In the genomic region with DNA sequence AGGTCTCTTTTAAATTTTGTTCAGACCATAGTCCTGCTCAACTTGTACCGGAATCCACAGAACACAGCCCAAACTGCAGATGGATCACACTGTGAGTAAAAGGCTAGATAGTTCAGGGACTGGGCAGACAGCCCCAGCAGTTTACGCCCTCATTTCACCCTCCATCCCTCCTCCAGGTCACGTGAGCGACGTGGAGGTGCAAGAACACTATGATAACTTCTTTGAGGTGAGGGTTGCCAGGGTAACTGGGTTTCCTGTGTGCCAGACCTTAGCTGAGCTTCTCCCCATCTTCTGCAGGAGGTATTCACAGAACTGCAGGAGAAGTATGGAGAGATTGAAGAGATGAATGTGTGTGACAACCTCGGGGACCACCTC, we compare ENCODE assay signal across 9 mouse cellular contexts. TPM values are rescaled to one million over a fixed set of nuclear protein-coding genes. Genes with fewer than 3 reads are reported as not detected.
DNase-seq lines count a peak whose midpoint lies in the region; ATAC-seq and TF ChIP-seq lines count a peak whose summit lies in the region.
"Had no signal": no experiment of that assay in that cellular context is flagged by ENCODE, and none has a peak within 500 bp of the region (broad histone marks: within the 10 kb centered on the region; RNA-seq: fewer than 3 reads in every experiment).

No protein-coding gene starts in this region.

- 19% methylated on average over 6 of the region's 6 CpGs for WGBS in heart, embryonic 13.5 days
- WGBS in hindbrain, embryonic 11.5 days = 23% methylated on average over 6 of the region's 6 CpGs
- 24% methylated on average over 6 of the region's 6 CpGs for WGBS in midbrain, embryonic 12.5 days

- peaks cover 20% of the 10 kb centered on the region for H3K4me1 ChIP-seq in heart, embryonic 13.5 days
- peaks cover 4 to 19% of the 10 kb centered on the region in 2 experiments; a peak in 2 of 4 replicates for H3K4me1 ChIP-seq in ES-E14 (ENCODE audit: control insufficient read depth in 2 of 2, insufficient read depth in 2 of 2, low read length in 2 of 2, poor library complexity in 1 of 2)
- H3K4me1 ChIP-seq in hindbrain, embryonic 11.5 days (replicated peaks; ENCODE audit: control insufficient read depth, insufficient read depth, low read length) = no peaks in the 10 kb centered on the region
- H3K4me1 ChIP-seq in midbrain, embryonic 12.5 days = peaks cover 23% of the 10 kb centered on the region

- no peaks in the 10 kb centered on the region for H3K27me3 ChIP-seq in heart, embryonic 13.5 days (replicated peaks)
- H3K27me3 ChIP-seq in hindbrain, embryonic 11.5 days (ENCODE audit: control insufficient read depth, insufficient read depth, low read length) = no peaks in the 10 kb centered on the region
- H3K27me3 ChIP-seq in midbrain, embryonic 12.5 days = no peaks in the 10 kb centered on the region
- H3K27me3 ChIP-seq: Patski had no signal

- in situ Hi-C loops in ES-E14 (cut with MboI; ENCODE audit: low sequenced_read_pairs in 2 of 2, unreplicated experiment in 2 of 2) = no loop called here

- no peaks in the 10 kb centered on the region for H3K9me3 ChIP-seq in heart, embryonic 13.5 days
- no peaks in the 10 kb centered on the region for H3K9me3 ChIP-seq in ES-E14 (ENCODE audit: control insufficient read depth, insufficient read depth, low read depth, low read length)
- no peaks in the 10 kb centered on the region for H3K9me3 ChIP-seq in hindbrain, embryonic 11.5 days (ENCODE audit: control insufficient read depth, low read length)
- no peaks in the 10 kb centered on the region for H3K9me3 ChIP-seq in midbrain, embryonic 12.5 days

- peak overlapping the region; percentile 96 for H3K9ac ChIP-seq in heart, embryonic 13.5 days
- H3K9ac ChIP-seq in ES-E14 (ENCODE audit: insufficient read depth, low read depth, low read length, poor library complexity, severe bottlenecking) = peak overlapping the region; percentile 20; the same call in 1 of the 2 replicates
- peak overlapping the region; percentile 29; the same call in 1 of the 2 replicates for H3K9ac ChIP-seq in hindbrain, embryonic 11.5 days (ENCODE audit: low read depth, low read length)
- peak overlapping the region; percentile 81; the same call in 1 of the 2 replicates for H3K9ac ChIP-seq in midbrain, embryonic 12.5 days (replicated peaks)

- peak overlapping the region; percentile 98 for H3K27ac ChIP-seq in heart, embryonic 13.5 days (replicated peaks)
- no peak overlapping the region for H3K27ac ChIP-seq in ES-E14 (ENCODE audit: insufficient read depth, low read depth, low read length, poor library complexity, severe bottlenecking)
- no peak overlapping the region for H3K27ac ChIP-seq in hindbrain, embryonic 11.5 days (ENCODE audit: low read depth, low read length)
- peak overlapping the region; percentile 92 for H3K27ac ChIP-seq in midbrain, embryonic 12.5 days (replicated peaks)

- intact Hi-C loops in heart, postnatal 10 days (cut with DNase I) = no loop called here

- H3K4me2 ChIP-seq in heart, embryonic 13.5 days = peak overlapping the region; percentile 85
- H3K4me2 ChIP-seq in hindbrain, embryonic 11.5 days (replicated peaks; ENCODE audit: low read depth, low read length) = peak overlapping the region; percentile 59
- H3K4me2 ChIP-seq in midbrain, embryonic 12.5 days (replicated peaks) = peak overlapping the region; percentile 62

- H3K4me3 ChIP-seq in heart, embryonic 13.5 days = peak overlapping the region; percentile 91
- H3K4me3 ChIP-seq in ES-E14 (ENCODE audit: insufficient read depth in 1 of 2, low read depth in 1 of 2, low read length in 2 of 2, poor library complexity in 1 of 2, severe bottlenecking in 1 of 2) = peak overlapping the region; percentile 97 to 99
- H3K4me3 ChIP-seq in hindbrain, embryonic 11.5 days (ENCODE audit: low read depth, low read length) = peak overlapping the region; percentile 76
- peak overlapping the region; percentile 76 for H3K4me3 ChIP-seq in midbrain, embryonic 12.5 days

- H3K36me3 ChIP-seq in heart, embryonic 13.5 days = peaks cover 52% of the 10 kb centered on the region
- H3K36me3 ChIP-seq in ES-E14 (ENCODE audit: control insufficient read depth, insufficient read depth, low read length, poor library complexity, severe bottlenecking) = peaks cover 10% of the 10 kb centered on the region
- no peaks in the 10 kb centered on the region for H3K36me3 ChIP-seq in hindbrain, embryonic 11.5 days (ENCODE audit: control insufficient read depth, insufficient read depth, low read length)
- H3K36me3 ChIP-seq in midbrain, embryonic 12.5 days = peaks cover 34% of the 10 kb centered on the region

- ATAC-seq in heart, embryonic 13.5 days (ENCODE audit: extremely low read depth, insufficient number of reproducible peaks, low FRiP score, low TSS enrichment) = no peak
- no peak for ATAC-seq in hindbrain, embryonic 11.5 days (ENCODE audit: low FRiP score)
- peak; percentile 0; the same call in 1 of the 2 replicates for ATAC-seq in midbrain, embryonic 12.5 days (ENCODE audit: low FRiP score, low read depth)

- no peak for DNase-seq in heart, postnatal 10 days
- DNase-seq in ES-E14 (ENCODE audit: low read depth, low spot score) = no peak
- no peak for DNase-seq in hindbrain, embryonic 11.5 days (ENCODE audit: low spot score)
- no peak for DNase-seq in layer of hippocampus, postnatal 14 days (ENCODE audit: low spot score in 2 of 2)
- no peak for DNase-seq in embryo, embryonic 9.5 days (ENCODE audit: extremely low spot score)
- no peak for DNase-seq in cerebellum, adult 18-20 months

TF ChIP-seq in ES-E14, 5 proteins besides CTCF, POLR2A, EP300 and RAD21:
- TF ChIP-seq HCFC1 (IDR thresholded peaks at IDR 0.05; ENCODE audit: borderline replicate concordance, insufficient read depth, low read length) (no peak), ZC3H11A (IDR thresholded peaks at IDR 0.05; ENCODE audit: borderline replicate concordance, low read depth, low read length) (no peak), ZNF384 (IDR thresholded peaks at IDR 0.05; ENCODE audit: low read depth, low read length) (no peak), CHD2 (IDR thresholded peaks at IDR 0.05; ENCODE audit: low read depth, low read length) (no peak), MAFK (IDR thresholded peaks at IDR 0.05; ENCODE audit: insufficient read depth, low read depth, low read length) (no peak)

RNA-seq across cellular contexts. Expression of a gene that starts 0.5 kb away (rescaled TPM):
- polyA plus RNA-seq in heart, embryonic 13.5 days (2015; fragmentation: Nextera tagmentation; extraction: Ambion mirVana) = 114 and 116 TPM in 2 replicates
- total RNA-seq in heart, postnatal 10 days (2021) = 10 to 100 TPM; 78.2 to 80.1 TPM
- total RNA-seq in ES-E14 (2012; rRNA removed) = 64.9 and 65.3 TPM in 2 replicates
- 104 and 105 TPM in 2 replicates for polyA plus RNA-seq in hindbrain, embryonic 11.5 days (2014; fragmentation: Nextera tagmentation; extraction: Ambion mirVana)
- 130 and 144 TPM in 2 replicates for polyA plus RNA-seq in midbrain, embryonic 12.5 days (2016; fragmentation: Nextera tagmentation; extraction: Ambion mirVana)
- total RNA-seq in layer of hippocampus, postnatal 14 days (2021) = 10 to 100 TPM; 77.0 to 84.1 TPM

RNA-seq across cellular contexts. Expression of a gene that starts 0.7 kb away (rescaled TPM):
- 7.4 and 8.4 TPM in 2 replicates for polyA plus RNA-seq in heart, embryonic 13.5 days (2015; fragmentation: Nextera tagmentation; extraction: Ambion mirVana)
- total RNA-seq in heart, postnatal 10 days (2021) = 1 to 10 TPM; 1.7 to 1.8 TPM
- 4.1 and 6.8 TPM in 2 replicates for total RNA-seq in ES-E14 (2012; rRNA removed)
- 7.8 and 9.8 TPM in 2 replicates for polyA plus RNA-seq in hindbrain, embryonic 11.5 days (2014; fragmentation: Nextera tagmentation; extraction: Ambion mirVana)
- polyA plus RNA-seq in midbrain, embryonic 12.5 days (2016; fragmentation: Nextera tagmentation; extraction: Ambion mirVana) = 21.8 and 23.5 TPM in 2 replicates
- total RNA-seq in layer of hippocampus, postnatal 14 days (2021) = 1 to 10 TPM; 4.7 to 5.3 TPM

RNA-seq across cellular contexts. Expression of a gene that starts 0.8 kb away (rescaled TPM):
- polyA plus RNA-seq in heart, embryonic 13.5 days (2015; fragmentation: Nextera tagmentation; extraction: Ambion mirVana) = 85.6 and 92.3 TPM in 2 replicates
- 10 to 100 TPM; 67.4 to 78.2 TPM for total RNA-seq in heart, postnatal 10 days (2021)
- total RNA-seq in ES-E14 (2012; rRNA removed) = 56.9 and 65.8 TPM in 2 replicates
- 83.0 and 100.0 TPM in 2 replicates for polyA plus RNA-seq in hindbrain, embryonic 11.5 days (2014; fragmentation: Nextera tagmentation; extraction: Ambion mirVana)
- polyA plus RNA-seq in midbrain, embryonic 12.5 days (2016; fragmentation: Nextera tagmentation; extraction: Ambion mirVana) = 83.1 and 88.4 TPM in 2 replicates
- total RNA-seq in layer of hippocampus, postnatal 14 days (2021) = 10 to 100 TPM; 57.4 to 62.5 TPM

RNA-seq across cellular contexts. Expression of a gene that starts 1.3 kb away (rescaled TPM):
- 3.5 and 3.6 TPM in 2 replicates for polyA plus RNA-seq in heart, embryonic 13.5 days (2015; fragmentation: Nextera tagmentation; extraction: Ambion mirVana)
- total RNA-seq in heart, postnatal 10 days (2021) = 1 to 10 TPM; 1.6 to 2.0 TPM
- total RNA-seq in ES-E14 (2012; rRNA removed) = 1.3 and 3.3 TPM in 2 replicates
- 3.0 and 3.6 TPM in 2 replicates for polyA plus RNA-seq in hindbrain, embryonic 11.5 days (2014; fragmentation: Nextera tagmentation; extraction: Ambion mirVana)
- polyA plus RNA-seq in midbrain, embryonic 12.5 days (2016; fragmentation: Nextera tagmentation; extraction: Ambion mirVana) = 5.9 and 8.2 TPM in 2 replicates
- 1 to 10 TPM; 2.1 to 3.7 TPM for total RNA-seq in layer of hippocampus, postnatal 14 days (2021)

RNA-seq across cellular contexts. Expression of a gene that starts 4.3 kb away (rescaled TPM):
- 31.0 and 36.9 TPM in 2 replicates for polyA plus RNA-seq in heart, embryonic 13.5 days (2015; fragmentation: Nextera tagmentation; extraction: Ambion mirVana)
- total RNA-seq in heart, postnatal 10 days (2021) = 10 to 100 TPM; 15.0 to 23.6 TPM
- total RNA-seq in ES-E14 (2012; rRNA removed) = 12.4 and 15.8 TPM in 2 replicates
- polyA plus RNA-seq in hindbrain, embryonic 11.5 days (2014; fragmentation: Nextera tagmentation; extraction: Ambion mirVana) = 44.7 and 48.3 TPM in 2 replicates
- polyA plus RNA-seq in midbrain, embryonic 12.5 days (2016; fragmentation: Nextera tagmentation; extraction: Ambion mirVana) = 53.0 and 54.9 TPM in 2 replicates
- 10 to 100 TPM; 34.1 to 43.4 TPM for total RNA-seq in layer of hippocampus, postnatal 14 days (2021)

Comparison
In these comparisons a context has a peak if more than half of its experiments do, and no peak if none do; other contexts are left out.
1. H3K27ac ChIP-seq: peak in heart, embryonic 13.5 days (single experiment) and midbrain, embryonic 12.5 days (single experiment); none in ES-E14 (single experiment) and hindbrain, embryonic 11.5 days (single experiment).
2. H3K9ac ChIP-seq: peak in every context shown above with its lines; median percentile 96 in heart, embryonic 13.5 days; 81 in midbrain, embryonic 12.5 days; 29 in hindbrain, embryonic 11.5 days; 20 in ES-E14.
3. Peak in every context shown above with its lines, with median percentiles within 50 percentile points of each other: H3K4me2 ChIP-seq and H3K4me3 ChIP-seq.